Mouse (Mus musculus): ENCODE results near the gene Rab5a. TPM values are rescaled to one million over a fixed set of nuclear protein-coding genes. Genes with fewer than 3 reads are reported as not detected.
"Not testable (repeated sequence)": the region's sequence is repeated elsewhere in the genome, so short reads cannot be mapped to it uniquely, and the experiment has no call there.

Gene Rab5a
- polyA plus RNA-seq, 1 experiment from 2014 or later, result 87.6 TPM

- H3K4me2 ChIP-seq (replicated peaks; ENCODE audit: low read depth, low read length), result no peak overlapping the region
- H3K27ac ChIP-seq (ENCODE audit: low read length), result no peak overlapping the region
- no peaks in the 10 kb centered on the region for H3K9me3 ChIP-seq (ENCODE audit: low read length)
- no peak overlapping the region for H3K4me3 ChIP-seq (ENCODE audit: low read depth, low read length)
- H3K27me3 ChIP-seq (replicated peaks; ENCODE audit: insufficient read depth, low read length), result no peaks in the 10 kb centered on the region
- WGBS, result 92% methylated on average over 2 of the region's 2 CpGs
- no peak for DNase-seq (ENCODE audit: low spot score)
- peaks cover 5% of the 10 kb centered on the region; the same call in 1 of the 2 replicates for H3K36me3 ChIP-seq (ENCODE audit: insufficient read depth, low read length)
- no peak overlapping the region for H3K9ac ChIP-seq (replicated peaks; ENCODE audit: low read depth)
- TF ChIP-seq CTCF (IDR thresholded peaks at IDR 0.05) (no peak), EP300 (IDR thresholded peaks at IDR 0.05) (no peak)
- no peaks in the 10 kb centered on the region for H3K4me1 ChIP-seq (ENCODE audit: insufficient read depth, low read depth, low read length)
- no peak for ATAC-seq
These were observed 23.9 kb downstream of the Rab5a start for GRCm38 (mm10) chr17:53502966-53503365.

- no peak for ATAC-seq
- Histone ChIP-seq H3K27me3 (replicated peaks; ENCODE audit: insufficient read depth, low read length) (no peaks in the 10 kb centered on the region), H3K27ac (ENCODE audit: low read length) (no peak overlapping the region), H3K36me3 (ENCODE audit: insufficient read depth, low read length) (no peaks in the 10 kb centered on the region), H3K4me2 (replicated peaks; ENCODE audit: low read depth, low read length) (no peak overlapping the region), H3K9me3 (ENCODE audit: low read length) (no peaks in the 10 kb centered on the region), H3K4me3 (ENCODE audit: low read depth, low read length) (no peak overlapping the region), H3K4me1 (ENCODE audit: insufficient read depth, low read depth, low read length) (no peaks in the 10 kb centered on the region), H3K9ac (replicated peaks; ENCODE audit: low read depth) (no peak overlapping the region)
- 84% methylated on average over 2 of the region's 2 CpGs for WGBS
- TF ChIP-seq EP300 (IDR thresholded peaks at IDR 0.05), result no peak
- TF ChIP-seq CTCF (IDR thresholded peaks at IDR 0.05), result peak; percentile 72
- DNase-seq (ENCODE audit: low spot score), result peak; percentile 78
These were observed 33.4 kb downstream of the Rab5a start for GRCm38 (mm10) chr17:53512311-53512951.

GRCm38 (mm10) chr17:53519364-53519763 lies 40.3 kb downstream of the Rab5a start:
- ATAC-seq, result no peak

DNA sequence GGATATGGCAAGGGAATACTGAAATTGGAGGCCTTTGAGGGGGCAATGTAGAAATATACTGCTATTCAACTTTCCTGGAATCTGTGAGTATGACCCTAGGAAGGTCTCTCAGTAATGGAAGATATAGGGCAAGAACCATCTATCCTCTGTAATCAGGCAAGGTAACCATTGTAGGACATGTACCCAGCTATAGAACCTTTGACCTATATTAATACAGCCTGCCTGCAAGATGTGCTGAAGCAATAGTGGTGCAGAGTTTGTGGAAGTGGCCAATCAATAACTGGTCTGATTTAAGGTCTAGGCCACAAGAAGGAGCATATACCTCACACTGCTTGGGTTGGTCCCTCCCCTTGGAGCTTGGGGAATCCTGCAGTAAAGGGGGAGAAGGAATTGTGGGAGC lies 41.5 kb downstream of the Rab5a start:
- H3K27me3 ChIP-seq (replicated peaks; ENCODE audit: insufficient read depth, low read length), result no peaks in the 10 kb centered on the region
- no peak overlapping the region for H3K4me3 ChIP-seq (ENCODE audit: low read depth, low read length)
- DNase-seq (ENCODE audit: low spot score) (no peak), ATAC-seq (no peak)
- no peaks in the 10 kb centered on the region for H3K4me1 ChIP-seq (ENCODE audit: insufficient read depth, low read depth, low read length)
- no peaks in the 10 kb centered on the region for H3K36me3 ChIP-seq (ENCODE audit: insufficient read depth, low read length)
- no peaks in the 10 kb centered on the region for H3K9me3 ChIP-seq (ENCODE audit: low read length)
- no peak overlapping the region for H3K27ac ChIP-seq (ENCODE audit: low read length)
- no peak for TF ChIP-seq EP300 (IDR thresholded peaks at IDR 0.05)
- no peak for TF ChIP-seq CTCF (IDR thresholded peaks at IDR 0.05)
- H3K4me2 ChIP-seq (replicated peaks; ENCODE audit: low read depth, low read length), result no peak overlapping the region
- no peak overlapping the region for H3K9ac ChIP-seq (replicated peaks; ENCODE audit: low read depth)

More at GRCm38 (mm10) chr17:53519364-53519763, 40.3 kb downstream of the Rab5a start:
- Histone ChIP-seq H3K4me2 (replicated peaks; ENCODE audit: low read depth, low read length) (no peak overlapping the region), H3K4me3 (ENCODE audit: low read depth, low read length) (no peak overlapping the region), H3K9ac (replicated peaks; ENCODE audit: low read depth) (no peak overlapping the region), H3K27me3 (replicated peaks; ENCODE audit: insufficient read depth, low read length) (no peaks in the 10 kb centered on the region), H3K9me3 (ENCODE audit: low read length) (no peaks in the 10 kb centered on the region), H3K27ac (ENCODE audit: low read length) (no peak overlapping the region), H3K36me3 (ENCODE audit: insufficient read depth, low read length) (no peaks in the 10 kb centered on the region), H3K4me1 (ENCODE audit: insufficient read depth, low read depth, low read length) (no peaks in the 10 kb centered on the region)
- TF ChIP-seq CTCF (IDR thresholded peaks at IDR 0.05) (peak; percentile 28), EP300 (IDR thresholded peaks at IDR 0.05) (no peak)
- no peak for DNase-seq (ENCODE audit: low spot score)

DNA sequence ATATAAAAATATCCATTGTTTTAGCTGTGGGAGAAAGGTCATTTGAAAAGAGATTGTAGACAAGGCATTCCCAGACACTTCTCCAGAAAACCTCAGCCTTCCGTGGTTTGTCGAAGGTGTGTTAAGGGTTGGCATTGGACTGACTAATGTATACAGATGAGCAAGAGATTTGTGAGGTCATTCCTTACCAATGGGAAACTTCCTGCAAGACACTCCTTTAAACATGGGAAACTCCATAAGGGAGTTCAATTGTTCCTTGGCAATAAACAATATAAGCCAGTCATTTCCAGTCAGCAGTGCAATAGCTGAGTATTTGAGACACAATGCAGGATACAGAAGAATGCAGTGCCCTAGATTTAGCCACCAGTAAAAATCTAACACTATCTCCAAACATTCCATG lies 49.0 kb downstream of the Rab5a start:
- H3K9ac ChIP-seq (replicated peaks; ENCODE audit: low read depth), result no peak overlapping the region
- no peaks in the 10 kb centered on the region for H3K4me1 ChIP-seq (ENCODE audit: insufficient read depth, low read depth, low read length)
- 58% methylated on average over 2 of the region's 2 CpGs for WGBS
- no peaks in the 10 kb centered on the region for H3K27me3 ChIP-seq (replicated peaks; ENCODE audit: insufficient read depth, low read length)
- ATAC-seq (peak; percentile 83), DNase-seq (ENCODE audit: low spot score) (peak; percentile 63)
- no peaks in the 10 kb centered on the region for H3K9me3 ChIP-seq (ENCODE audit: low read length)
- no peak overlapping the region for H3K27ac ChIP-seq (ENCODE audit: low read length)
- H3K4me2 ChIP-seq (replicated peaks; ENCODE audit: low read depth, low read length), result no peak overlapping the region
- no peaks in the 10 kb centered on the region for H3K36me3 ChIP-seq (ENCODE audit: insufficient read depth, low read length)
- TF ChIP-seq EP300 (IDR thresholded peaks at IDR 0.05), result peak; percentile 85
- no peak for TF ChIP-seq CTCF (IDR thresholded peaks at IDR 0.05)
- no peak overlapping the region for H3K4me3 ChIP-seq (ENCODE audit: low read depth, low read length)

DNA sequence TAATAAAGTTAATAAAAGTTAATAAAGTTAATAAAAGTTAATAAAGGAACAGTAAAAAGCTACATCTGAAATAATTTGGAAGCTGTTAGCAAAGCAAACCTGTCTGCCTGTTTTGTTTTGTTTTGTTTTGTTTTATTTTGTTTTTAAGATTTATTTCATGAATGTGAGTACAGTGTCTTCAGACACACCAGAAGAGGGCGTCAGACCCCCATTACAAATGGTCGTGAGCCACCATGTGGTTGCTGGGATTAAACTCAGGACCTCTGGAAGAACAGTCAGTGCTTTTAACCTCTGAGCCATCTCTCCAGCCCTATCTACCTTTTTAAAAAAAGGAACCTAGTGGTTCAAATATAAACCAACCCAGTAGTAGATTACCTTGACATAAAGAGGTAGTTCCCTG lies 52.1 kb downstream of the Rab5a start:
- no peak for ATAC-seq
- Histone ChIP-seq H3K27ac (ENCODE audit: low read length) (no peak overlapping the region), H3K9ac (replicated peaks; ENCODE audit: low read depth) (no peak overlapping the region), H3K36me3 (ENCODE audit: insufficient read depth, low read length) (no peaks in the 10 kb centered on the region), H3K4me2 (replicated peaks; ENCODE audit: low read depth, low read length) (no peak overlapping the region), H3K27me3 (replicated peaks; ENCODE audit: insufficient read depth, low read length) (no peaks in the 10 kb centered on the region), H3K4me3 (ENCODE audit: low read depth, low read length) (no peak overlapping the region), H3K4me1 (ENCODE audit: insufficient read depth, low read depth, low read length) (no peaks in the 10 kb centered on the region), H3K9me3 (ENCODE audit: low read length) (no peaks in the 10 kb centered on the region)
- no peak for DNase-seq (ENCODE audit: low spot score)
- TF ChIP-seq CTCF (IDR thresholded peaks at IDR 0.05), result peak; percentile 46
- no peak for TF ChIP-seq EP300 (IDR thresholded peaks at IDR 0.05)
- 51% methylated on average over 2 of the region's 2 CpGs for WGBS

DNA sequence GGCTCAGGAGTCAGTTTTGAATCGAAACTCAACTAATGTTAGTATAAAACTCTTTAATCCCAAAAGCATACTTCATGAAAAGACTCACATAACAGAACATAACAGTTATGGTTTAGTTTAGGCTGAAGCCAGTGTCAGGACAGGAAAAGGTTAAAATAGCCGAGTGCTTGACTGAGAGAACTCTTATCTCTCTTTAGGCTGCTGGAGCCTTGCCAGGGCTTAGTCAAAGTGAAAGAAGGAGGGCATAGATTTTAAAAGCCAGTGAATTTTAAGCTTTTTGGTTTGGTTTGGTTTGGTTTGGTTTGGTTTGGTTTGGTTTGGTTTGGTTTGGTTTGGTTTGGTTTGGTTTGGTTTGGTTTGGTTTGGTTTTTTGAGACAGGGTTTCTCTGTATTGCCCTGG lies 53.4 kb downstream of the Rab5a start:
- DNase-seq (ENCODE audit: low spot score) (peak; percentile 38), ATAC-seq (no peak)
- Histone ChIP-seq H3K4me3 (ENCODE audit: low read depth, low read length) (no peak overlapping the region), H3K27me3 (replicated peaks; ENCODE audit: insufficient read depth, low read length) (no peaks in the 10 kb centered on the region), H3K4me1 (ENCODE audit: insufficient read depth, low read depth, low read length) (no peaks in the 10 kb centered on the region), H3K27ac (ENCODE audit: low read length) (no peak overlapping the region), H3K9ac (replicated peaks; ENCODE audit: low read depth) (no peak overlapping the region), H3K4me2 (replicated peaks; ENCODE audit: low read depth, low read length) (no peak overlapping the region), H3K9me3 (ENCODE audit: low read length) (no peaks in the 10 kb centered on the region), H3K36me3 (ENCODE audit: insufficient read depth, low read length) (no peaks in the 10 kb centered on the region)
- 18% methylated on average over 2 of the region's 2 CpGs for WGBS
- TF ChIP-seq CTCF (IDR thresholded peaks at IDR 0.05) (no peak), EP300 (IDR thresholded peaks at IDR 0.05) (no peak)

- DNase-seq (ENCODE audit: low spot score); H3K9ac ChIP-seq (replicated peaks; ENCODE audit: low read depth); H3K4me2 ChIP-seq (replicated peaks; ENCODE audit: low read depth, low read length); H3K9me3 ChIP-seq (ENCODE audit: low read length); H3K4me1 ChIP-seq (ENCODE audit: insufficient read depth, low read depth, low read length); H3K27me3 ChIP-seq (replicated peaks; ENCODE audit: insufficient read depth, low read length); H3K4me3 ChIP-seq (ENCODE audit: low read depth, low read length); H3K27ac ChIP-seq (ENCODE audit: low read length); H3K36me3 ChIP-seq (ENCODE audit: insufficient read depth, low read length); ATAC-seq: not testable (repeated sequence)
- 89% methylated on average over 2 of the region's 2 CpGs for WGBS
These were observed 60.3 kb downstream of the Rab5a start, which contains the start of gene Pp2d1 for GRCm38 (mm10) chr17:53539351-53539750. Gene Pp2d1, minus strand, starts transcription at chr17:53539451.

Data from lung, postnatal 0 days (tissue).